Mouse (Mus musculus) urinary bladder, postnatal 4 days (tissue): ENCODE results near the gene Chst15.
A peak's percentile ranks its signal among the peaks of the same experiment; 100 is the strongest.

Source experiments
- DNase-seq, 2 experiments: peaks; one replicate each; pipeline ENCODE4 v3.0.0; 2021 to 2022; ENCODE audit warnings: low spot score in 2 of 2

The Chst15 gene

DNA sequence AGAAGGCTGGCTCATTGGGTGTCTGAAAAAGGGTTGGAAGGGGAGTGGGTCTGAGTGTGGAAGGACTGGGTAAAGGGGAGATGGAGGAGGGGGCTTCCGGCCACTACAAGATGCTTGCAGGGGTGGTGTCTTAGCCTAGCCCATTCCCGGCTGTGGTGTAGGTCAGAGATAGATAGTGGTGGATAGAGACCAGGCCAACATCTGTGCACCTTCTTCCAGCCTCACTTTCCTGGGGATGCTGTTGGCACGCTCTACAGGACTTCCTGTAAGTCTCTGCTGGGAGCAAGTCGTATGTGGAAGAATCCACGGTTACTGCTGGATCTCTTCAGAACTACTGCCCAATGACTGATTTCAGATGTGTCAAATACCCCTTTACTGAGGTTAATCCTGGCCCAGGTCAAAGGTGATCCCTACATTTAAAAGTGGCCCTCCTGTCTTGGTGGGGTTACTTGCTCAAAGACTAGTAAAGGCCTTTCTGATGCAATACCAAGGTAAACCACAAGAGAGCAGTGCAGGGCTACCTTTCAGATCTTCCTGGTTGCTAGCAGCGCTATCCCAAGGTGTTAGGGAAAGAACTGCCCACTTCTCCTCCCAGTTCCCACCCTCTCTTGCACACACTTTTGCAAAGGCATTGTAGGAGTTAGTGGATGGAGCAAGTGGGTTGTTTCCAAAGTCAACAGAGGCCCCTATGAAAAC, 90.5 kb downstream of the Chst15 start:
- DNase-seq = peak; percentile 62 to 83

DNA sequence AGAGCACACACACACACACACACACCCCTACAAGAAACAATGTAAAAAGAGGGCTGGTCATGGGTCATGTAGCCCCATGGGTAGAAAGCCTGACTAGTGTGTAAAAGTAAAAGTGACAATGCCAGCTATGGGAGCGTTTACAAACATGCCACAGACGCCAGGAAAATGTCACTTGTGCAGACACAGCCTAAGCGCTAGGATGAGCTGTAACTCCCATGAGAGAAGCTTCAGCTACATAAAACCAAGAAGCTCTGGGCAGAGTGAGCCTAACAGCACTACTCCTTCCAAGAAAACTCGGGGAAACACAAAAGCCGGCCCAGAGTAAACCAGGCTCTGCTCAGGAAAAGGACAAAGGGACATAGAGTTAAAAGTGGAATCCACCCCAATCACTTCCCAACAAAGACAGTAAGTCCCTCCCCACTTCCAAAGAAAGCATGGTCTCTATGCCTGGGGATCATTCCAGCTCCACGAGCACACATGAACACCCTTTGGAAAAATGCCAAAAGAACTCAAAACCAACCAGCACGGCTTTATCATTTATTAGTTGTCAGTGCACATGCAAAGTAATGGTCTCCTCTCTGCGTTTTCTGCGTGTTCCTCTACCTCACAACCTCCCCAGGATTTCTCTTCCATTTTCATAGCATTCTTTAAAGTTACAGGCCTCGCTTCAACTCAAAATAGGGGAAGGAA, 93.4 kb downstream of the Chst15 start:
- no peak for DNase-seq

DNA sequence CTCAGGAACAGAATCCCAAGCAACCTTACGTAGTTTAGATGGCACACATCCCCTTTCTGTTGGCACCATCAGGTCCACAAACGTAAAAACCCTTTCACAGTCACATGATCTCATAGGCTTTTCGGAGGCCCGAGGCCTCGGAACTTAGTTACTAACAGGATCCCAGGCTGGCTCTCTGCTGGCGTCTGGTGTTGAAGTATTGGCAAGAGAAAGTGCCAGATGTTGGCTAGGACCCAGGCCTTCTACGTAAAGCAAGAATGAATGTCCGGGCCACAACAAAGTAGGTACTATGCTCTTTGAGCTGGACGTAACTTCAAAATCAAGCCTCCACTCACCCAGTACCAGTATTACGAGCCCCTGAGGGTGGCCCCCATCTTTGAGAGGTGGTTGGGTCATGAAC, 103.0 kb downstream of the Chst15 start:
- no peak for DNase-seq

DNA sequence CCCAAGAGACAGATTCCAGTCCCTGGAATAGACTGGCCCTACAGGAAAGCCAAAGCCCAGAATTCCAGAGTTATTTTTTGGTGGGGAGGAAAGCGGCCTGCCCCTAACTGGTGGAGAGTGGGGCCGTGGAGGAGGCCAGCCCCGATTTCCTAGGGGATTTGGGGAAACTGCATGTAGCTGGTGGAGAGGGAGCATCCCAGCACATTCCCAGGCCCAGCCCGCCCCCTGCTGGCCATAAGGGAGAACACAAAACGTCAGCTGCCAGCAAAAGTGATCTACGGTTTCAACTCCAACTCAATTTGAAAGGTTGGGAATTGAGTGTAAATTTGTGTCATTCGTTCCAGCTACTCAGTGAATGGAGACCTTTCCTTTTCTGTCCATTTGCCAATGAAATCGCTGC, 103.6 kb downstream of the Chst15 start:
- DNase-seq = peak; percentile 48 to 80

DNA sequence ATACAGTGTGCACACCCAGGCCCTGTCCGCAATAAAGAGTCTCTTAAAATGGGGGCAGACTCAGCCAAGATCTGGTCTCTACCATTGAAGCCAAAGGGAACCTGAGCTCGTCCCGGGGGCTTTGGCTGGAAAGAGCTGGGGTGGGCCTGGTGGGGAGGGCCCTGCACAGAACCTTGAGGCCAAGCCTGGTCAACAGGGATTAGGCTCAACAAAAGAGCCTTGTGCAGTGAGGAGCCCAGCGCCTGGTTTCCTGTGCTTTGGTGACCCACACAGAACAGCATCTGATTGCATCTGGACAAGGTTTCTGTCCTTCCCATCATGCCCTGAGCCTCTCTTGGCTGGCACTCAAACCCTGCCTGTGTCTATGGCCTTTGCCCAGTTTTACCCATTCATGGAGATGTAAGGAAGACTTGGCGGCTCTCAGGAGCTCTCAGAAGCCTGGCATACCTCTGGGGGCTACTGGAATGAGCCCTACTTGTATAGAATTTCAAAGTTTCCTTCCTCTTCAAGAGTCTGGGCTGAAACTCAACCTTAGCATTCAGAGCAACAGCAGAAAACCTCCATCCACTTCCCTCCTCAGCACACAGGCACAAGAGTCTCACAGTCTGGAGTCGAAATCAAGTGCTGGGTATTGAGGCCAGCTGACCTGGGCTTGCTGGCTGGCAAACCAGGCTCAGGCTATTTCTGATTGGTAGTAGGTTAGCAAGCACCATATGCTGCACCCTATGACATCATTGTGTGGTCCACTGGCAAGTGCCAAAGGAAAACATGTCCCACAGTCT, 104.9 kb downstream of the Chst15 start:
- DNase-seq = no peak

DNA sequence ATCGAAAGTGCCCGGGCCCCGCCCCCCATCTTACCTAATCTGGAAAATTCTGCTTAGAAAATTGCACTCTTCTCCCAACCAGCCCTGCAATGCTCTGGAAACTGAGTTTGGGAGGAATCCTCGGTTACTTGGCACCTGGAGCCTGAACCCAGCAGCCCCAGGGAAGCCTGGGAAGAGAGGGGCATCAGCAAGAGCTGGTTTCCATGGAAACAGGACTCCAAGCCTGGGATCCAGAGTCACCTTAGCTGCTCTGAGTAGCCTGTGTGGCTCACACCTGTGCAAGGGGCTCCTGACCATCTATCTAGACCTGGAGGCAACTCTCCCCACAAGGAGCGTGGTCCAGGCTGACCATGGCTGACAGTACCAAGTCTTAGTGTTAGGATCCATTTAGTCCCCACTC, 106.4 kb downstream of the Chst15 start:
- no peak for DNase-seq

DNA sequence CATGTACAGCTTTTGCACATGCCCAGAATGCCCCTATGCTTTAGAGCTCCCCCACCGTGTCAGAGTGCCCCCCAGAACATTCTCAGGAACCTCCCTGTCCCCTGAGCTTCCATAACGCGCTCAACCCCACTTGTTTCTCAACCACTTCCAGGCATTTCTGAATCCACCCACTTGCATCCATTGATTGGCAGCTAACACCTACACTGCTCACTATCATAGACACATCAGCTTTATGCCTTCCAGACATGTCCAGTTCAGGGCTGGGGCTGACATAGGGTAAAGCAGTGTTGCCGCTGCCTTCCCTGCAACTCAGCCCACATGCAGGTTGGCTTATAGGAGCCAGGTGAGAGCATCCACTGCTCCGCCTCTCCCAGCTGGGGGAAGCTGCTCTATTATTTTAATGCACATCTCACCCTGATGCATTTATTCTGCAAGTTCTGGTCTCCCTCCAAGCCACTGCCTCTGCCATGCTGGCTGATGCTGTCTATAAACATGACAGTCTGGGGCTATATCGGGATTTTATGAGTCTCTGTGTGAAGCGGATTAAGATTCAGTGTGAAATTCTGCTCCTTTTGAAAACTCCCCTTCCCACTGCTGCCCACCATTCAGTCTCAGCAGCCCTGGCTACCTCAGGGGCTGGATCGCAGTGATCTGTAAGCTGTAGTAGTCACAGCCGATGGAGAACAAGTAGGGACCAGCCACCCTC, 107.9 kb downstream of the Chst15 start:
- no peak for DNase-seq

DNA sequence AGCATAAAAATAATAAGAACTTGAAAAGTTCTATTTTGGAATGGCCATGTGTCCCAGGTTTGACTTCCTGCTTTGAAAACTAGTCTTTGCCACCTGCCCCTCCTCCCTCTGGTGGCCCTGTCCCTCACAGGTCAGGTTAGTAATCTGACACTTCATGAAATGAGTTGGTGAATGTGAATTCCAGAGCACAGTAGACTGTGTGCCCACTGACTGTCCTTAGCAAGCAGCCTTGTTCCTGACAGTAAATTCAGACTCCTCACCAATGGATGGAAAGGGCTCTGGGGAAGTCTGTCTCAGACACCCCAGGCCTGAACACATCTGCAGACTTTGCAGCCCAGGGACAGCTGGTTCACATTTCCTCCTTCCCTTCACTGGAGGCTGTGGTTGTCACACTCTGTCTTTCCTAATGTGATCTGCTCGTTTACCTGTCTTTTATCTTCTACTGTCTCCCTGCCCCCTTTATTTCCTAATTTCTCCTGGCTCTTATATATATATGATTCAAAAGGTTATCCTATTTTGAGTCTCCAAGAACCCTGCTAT, 112.9 kb downstream of the Chst15 start:
- DNase-seq = no peak

DNA sequence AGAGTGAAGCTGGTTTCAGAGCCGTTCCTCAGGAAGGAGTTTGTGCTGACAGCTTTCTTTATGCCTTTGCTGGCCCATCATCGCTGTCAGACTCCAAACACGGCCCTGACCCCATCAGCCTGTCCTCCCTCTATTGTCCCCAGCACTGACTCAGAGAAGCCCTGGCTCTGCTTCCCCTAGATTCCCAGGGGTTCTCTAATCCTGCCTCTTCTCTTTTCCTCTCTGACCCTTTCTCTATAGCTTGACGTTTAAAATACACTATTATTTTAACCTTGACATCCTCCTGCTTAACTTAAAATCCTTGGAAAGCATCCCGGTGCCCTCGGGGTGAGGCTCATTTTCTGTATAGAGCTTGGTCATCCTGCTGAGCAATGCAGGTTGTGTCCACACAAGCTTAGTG, 117.3 kb downstream of the Chst15 start:
- DNase-seq = no peak

DNA sequence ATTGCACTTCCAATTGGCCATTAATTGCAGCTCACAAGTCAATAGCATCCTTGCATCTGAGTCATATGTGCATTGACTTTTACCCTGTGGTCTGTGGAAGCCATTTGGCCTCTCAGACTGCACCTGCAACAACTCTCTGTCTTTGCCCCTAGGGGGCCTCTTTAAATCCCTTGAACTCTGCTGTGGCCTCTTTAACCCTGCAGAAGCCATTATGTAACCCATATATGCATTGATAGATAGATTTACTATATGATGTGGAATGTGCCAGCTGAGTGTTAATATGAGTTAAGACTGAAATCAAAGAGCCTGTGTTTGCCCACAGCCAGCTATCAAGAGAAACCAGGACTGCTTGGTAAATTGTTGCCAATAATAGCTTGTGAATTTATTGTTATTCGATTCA, 118.2 kb downstream of the Chst15 start:
- no peak for DNase-seq

DNA sequence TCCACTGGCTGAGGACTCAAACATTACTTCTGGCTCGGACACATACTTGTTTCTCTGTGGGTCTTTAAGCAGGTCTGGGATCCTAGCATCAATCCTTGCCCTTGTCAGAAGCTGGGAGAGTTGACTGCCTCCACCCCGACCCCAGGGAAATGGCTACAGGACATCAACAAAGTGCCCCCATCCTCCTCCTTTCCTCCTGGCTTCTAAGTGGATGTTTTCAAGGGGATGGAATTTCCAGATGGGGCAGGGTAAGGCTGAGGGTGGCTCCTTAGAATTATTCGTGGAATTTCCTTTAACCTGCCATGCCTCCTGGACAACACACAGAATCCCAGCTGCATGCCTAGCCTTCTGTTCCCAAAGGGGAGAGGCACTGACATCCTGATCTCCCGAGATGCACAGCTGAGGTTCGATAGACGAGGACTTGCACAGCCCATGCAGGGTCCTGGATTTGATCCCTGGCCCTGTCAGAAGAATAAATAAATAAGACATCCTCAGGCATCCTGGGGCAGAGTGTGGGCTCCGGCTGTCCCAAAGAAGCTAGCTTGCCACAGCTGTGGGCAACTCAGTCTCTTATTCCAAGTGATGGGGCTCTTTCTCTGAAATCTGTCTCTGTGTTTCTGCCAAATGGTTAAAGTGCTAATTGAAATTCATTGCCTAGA, 119.1 kb downstream of the Chst15 start:
- DNase-seq = no peak

DNA sequence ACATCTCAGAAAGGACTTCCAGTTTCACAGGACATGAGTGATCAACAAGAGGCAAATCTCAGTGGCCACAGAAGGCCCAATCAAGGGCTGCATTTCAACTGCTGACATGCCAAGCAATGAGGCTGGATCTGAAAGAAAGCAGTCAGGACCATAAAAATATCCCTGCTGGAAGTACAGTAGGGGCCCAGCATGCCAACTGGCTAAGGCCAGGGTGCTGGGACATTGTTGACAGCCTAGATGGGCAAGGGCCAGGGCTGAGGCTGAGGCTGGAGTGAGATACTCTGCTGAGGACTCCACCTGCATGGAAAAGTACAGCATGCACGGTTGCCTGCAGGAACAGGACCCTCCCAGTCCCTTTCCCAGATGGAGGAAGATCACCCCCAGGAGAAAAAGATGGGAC, 120.4 kb downstream of the Chst15 start:
- DNase-seq = no peak

DNA sequence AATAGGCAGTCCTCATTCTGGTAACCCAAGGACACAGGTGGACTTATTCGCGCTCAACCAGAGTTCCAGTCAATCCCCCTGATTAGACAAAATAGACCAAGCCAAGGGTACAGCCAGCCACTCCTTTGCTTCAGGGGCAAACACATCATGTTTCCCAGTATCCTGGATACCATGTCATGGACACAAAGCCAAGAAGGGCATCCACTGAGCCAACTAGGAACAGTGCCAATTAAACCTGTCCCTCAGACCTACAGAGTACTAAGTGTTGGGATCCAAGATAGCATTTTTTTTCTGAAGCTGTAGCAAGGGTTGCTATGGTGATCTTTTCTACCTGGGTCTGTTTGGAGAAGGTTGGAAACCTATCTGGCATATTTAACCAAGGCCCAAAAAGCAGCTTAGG, 123.4 kb downstream of the Chst15 start:
- no peak for DNase-seq

DNA sequence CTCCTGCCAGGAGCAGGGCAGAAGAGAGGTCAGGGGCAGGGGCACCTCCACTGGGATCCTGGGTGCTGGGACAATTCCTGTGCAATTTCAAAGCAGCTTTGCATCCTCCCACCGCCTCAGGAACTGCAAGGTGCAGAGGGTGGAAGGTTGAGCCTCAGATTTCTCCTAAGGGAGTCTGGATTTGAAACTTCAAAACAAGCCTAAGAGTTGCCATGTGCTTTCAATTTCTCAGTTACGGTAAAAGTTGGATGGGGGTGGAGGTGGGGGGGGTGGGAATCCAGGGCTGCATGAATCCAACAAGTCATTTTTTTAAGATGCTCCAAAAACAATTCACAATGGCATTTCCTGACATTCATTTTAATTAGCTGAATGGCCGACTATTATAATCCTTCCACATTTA, 129.6 kb downstream of the Chst15 start:
- DNase-seq = no peak
